Mouse (Mus musculus) heart, adult 2 months (tissue): ENCODE data around the gene Rnf130.

Source experiments
- EP300 ChIP-seq: fragments of 200-500 bp; IDR thresholded peaks from 2 replicates; pipeline ENCODE4 v1.6.1; 2011; ENCODE audit warnings: low read depth, low read length, control low read depth; ENCODE audit not compliant: insufficient read depth
- POLR2A ChIP-seq: fragments of 200-500 bp; IDR thresholded peaks from 2 replicates; pipeline ENCODE4 v1.6.1; 2011; ENCODE audit warnings: mild to moderate bottlenecking, low read depth, low read length, control low read depth; ENCODE audit not compliant: insufficient read depth

GRCm38 (mm10) chr11:50114329-50114728 is 89.2 kb downstream of the Rnf130 start:
- TF ChIP-seq EP300: no peak
- TF ChIP-seq POLR2A: no peak
